Mouse (Mus musculus) G1E (cell line): ENCODE results near the gene Klk9. TPM values are rescaled to one million over a fixed set of nuclear protein-coding genes. Genes with fewer than 3 reads are reported as not detected.

Experiments
- ATAC-seq: 2 replicates; pipeline ENCODE4 v1.8.0; 2016; ENCODE audit warnings: mild to moderate bottlenecking; ENCODE audit not compliant: insufficient number of reproducible peaks, poor library complexity, low FRiP score, severe bottlenecking; ENCODE audit errors: extremely low read depth
- DNase-seq: peaks from one replicate; pipeline ENCODE4 v3.0.0; 2012; ENCODE audit warnings: low spot score
- H3K27me3 ChIP-seq: 2 replicates; pipeline ENCODE4 v1.6.1; 2012; ENCODE audit warnings: mild to moderate bottlenecking, low read length, inconsistent platforms; ENCODE audit not compliant: insufficient read depth
- H3K36me3 ChIP-seq: replicated peaks from 2 replicates; pipeline ENCODE3; 2012; ENCODE audit warnings: mild to moderate bottlenecking, inconsistent platforms
- H3K4me1 ChIP-seq: 2 replicates; pipeline ENCODE4 v1.6.1; 2012; ENCODE audit warnings: low read depth, low read length, inconsistent platforms, mixed read lengths; ENCODE audit not compliant: insufficient read depth
- H3K4me3 ChIP-seq: 2 replicates; pipeline ENCODE4 v1.5.1; 2012; ENCODE audit warnings: low read depth, mild to moderate bottlenecking, inconsistent platforms, low read length, moderate library complexity, mixed read lengths
- H3K9me3 ChIP-seq: replicated peaks from 2 replicates; pipeline ENCODE4 v1.6.1; 2012; ENCODE audit warnings: inconsistent platforms
- CTCF ChIP-seq: IDR thresholded peaks from 2 replicates; pipeline ENCODE4 v1.5.1; 2012; ENCODE audit warnings: low read depth, low read length, inconsistent platforms, mixed read lengths
- GATA1 ChIP-seq: IDR thresholded peaks from 2 replicates; pipeline ENCODE4 v1.6.1; 2012; ENCODE audit warnings: borderline replicate concordance, low read length, inconsistent platforms, mixed read lengths
- GATA2 ChIP-seq: IDR thresholded peaks from 2 replicates; pipeline ENCODE4 v1.6.1; 2012; ENCODE audit warnings: low read depth, low read length, inconsistent platforms, borderline replicate concordance
- POLR2AphosphoS5 ChIP-seq: IDR thresholded peaks from 2 replicates; pipeline ENCODE4 v1.6.1; 2012; ENCODE audit warnings: low read depth, low read length, inconsistent platforms; ENCODE audit not compliant: insufficient replicate concordance
- TAL1 ChIP-seq: conservative IDR thresholded peaks from 2 replicates; pipeline ENCODE4 v1.6.1; 2012; ENCODE audit warnings: low read depth, low read length, inconsistent platforms, mixed read lengths
- polyA plus RNA-seq: library from polyadenylated mRNA; stranded (reverse); fragments of >175 nt; gene quantifications from 2 replicates; pipeline ENCODE4 v1.2.3, GENCODE M21; 2012
- total RNA-seq, 2 experiments: library from RNA; stranded (forward) in 1 of 2; stranded (reverse) in 1 of 2; fragments of 200-1000 nt in 1 of 2; fragments of >200 nt in 1 of 2; fragmentation: Nextera tagmentation in 1 of 2; gene quantifications; 2 replicates each; pipeline ENCODE4 v1.2.3; 2014 to 2017

The Klk9 gene
- total and polyA plus RNA-seq, 3 experiments = not detected

DNA sequence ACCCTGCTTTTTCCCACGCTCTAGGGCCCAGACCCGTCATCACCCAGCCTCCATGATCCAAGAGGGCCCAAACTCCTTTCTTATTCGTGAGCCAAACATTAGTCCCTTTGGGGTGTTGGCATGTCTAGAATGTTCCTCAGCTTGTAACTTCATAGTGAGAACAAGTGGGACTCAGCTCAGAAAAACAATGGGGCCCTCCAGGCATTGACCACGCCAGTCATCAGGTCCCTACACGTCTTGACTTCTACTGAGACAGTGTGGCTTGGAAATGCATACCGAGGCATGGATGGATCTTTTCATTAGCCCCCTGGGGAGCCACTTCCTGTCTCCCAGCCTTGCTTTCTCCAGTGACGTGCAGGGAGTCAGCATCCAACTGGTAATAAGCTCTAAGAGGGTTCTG lies 8.2 kb downstream of the Klk9 start:
- DNase-seq (no peak), ATAC-seq (no peak)
- Histone ChIP-seq H3K4me1 (no peaks in the 10 kb centered on the region), H3K9me3 (no peaks in the 10 kb centered on the region), H3K4me3 (no peak overlapping the region), H3K27me3 (no peaks in the 10 kb centered on the region), H3K36me3 (no peaks in the 10 kb centered on the region)
- TF ChIP-seq GATA1 = no peak
- no peak for TF ChIP-seq CTCF
- no peak for TF ChIP-seq GATA2
- TF ChIP-seq TAL1 = no peak
- TF ChIP-seq POLR2AphosphoS5 = no peak

DNA sequence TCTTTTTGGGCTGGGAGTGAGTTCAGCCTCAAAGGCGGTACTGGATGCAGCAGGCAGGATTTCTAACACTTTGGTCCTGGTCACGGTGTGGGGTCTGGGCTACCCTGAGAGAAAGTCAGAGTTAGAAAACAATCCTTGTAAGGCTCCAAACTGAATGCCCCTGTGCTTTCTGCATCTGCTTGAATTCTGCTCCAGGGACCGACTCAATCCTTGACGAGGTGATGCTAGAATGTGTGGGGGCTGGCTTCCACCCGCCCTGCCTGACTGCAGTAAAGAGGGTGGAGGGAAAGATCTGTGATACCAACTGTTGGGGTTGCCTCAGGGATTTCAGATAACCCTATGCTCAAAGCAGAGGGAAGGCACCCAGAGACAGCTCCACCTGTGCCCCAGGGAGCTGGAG lies 19.3 kb downstream of the Klk9 start, which contains the start of gene Klk7:
TSS of gene Klk7 (plus strand) at position 301 of the 400 bp plus-strand sequence.
- 0 out of 2 replicates have a peak, but pooled peaks cover 3% of the 10 kb centered on the region for H3K9me3 ChIP-seq
- H3K27me3 ChIP-seq = no peaks in the 10 kb centered on the region
- H3K4me3 ChIP-seq = no peak within 1 kb of the TSS
- H3K4me1 ChIP-seq = no peaks in the 10 kb centered on the region
- no peak for TF ChIP-seq TAL1
- TF ChIP-seq CTCF = no peak
- no peak for TF ChIP-seq POLR2AphosphoS5
- no peak for TF ChIP-seq GATA2
- no peak for TF ChIP-seq GATA1
- ATAC-seq (no peak), DNase-seq (no peak)
- H3K36me3 ChIP-seq = no peaks in the 10 kb centered on the region

DNA sequence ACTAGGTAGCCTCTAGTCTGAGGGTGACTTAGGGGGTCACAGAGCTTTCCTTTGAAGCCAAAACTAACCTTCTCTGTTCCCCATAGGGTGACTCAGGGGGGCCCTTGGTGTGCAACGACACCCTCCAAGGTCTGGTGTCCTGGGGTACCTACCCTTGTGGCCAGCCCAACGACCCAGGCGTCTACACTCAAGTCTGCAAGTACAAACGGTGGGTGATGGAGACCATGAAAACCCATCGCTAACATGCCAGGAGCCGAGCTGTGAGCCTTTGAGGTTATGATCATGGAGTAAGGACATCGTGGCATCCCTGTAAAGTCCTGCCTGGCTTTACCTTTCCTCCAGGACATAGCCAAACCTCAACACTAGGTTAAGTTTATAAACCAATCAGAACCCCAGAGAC lies 23.5 kb downstream of the Klk9 start:
- no peak for ATAC-seq
- Histone ChIP-seq H3K4me3 (no peak overlapping the region), H3K4me1 (no peaks in the 10 kb centered on the region), H3K9me3 (0 out of 2 replicates have a peak, but pooled peaks cover 3% of the 10 kb centered on the region), H3K27me3 (no peaks in the 10 kb centered on the region), H3K36me3 (no peaks in the 10 kb centered on the region)
- no peak for TF ChIP-seq POLR2AphosphoS5
- no peak for TF ChIP-seq GATA2
- no peak for TF ChIP-seq TAL1
- no peak for TF ChIP-seq CTCF
- TF ChIP-seq GATA1 = no peak
- no peak for DNase-seq

DNA sequence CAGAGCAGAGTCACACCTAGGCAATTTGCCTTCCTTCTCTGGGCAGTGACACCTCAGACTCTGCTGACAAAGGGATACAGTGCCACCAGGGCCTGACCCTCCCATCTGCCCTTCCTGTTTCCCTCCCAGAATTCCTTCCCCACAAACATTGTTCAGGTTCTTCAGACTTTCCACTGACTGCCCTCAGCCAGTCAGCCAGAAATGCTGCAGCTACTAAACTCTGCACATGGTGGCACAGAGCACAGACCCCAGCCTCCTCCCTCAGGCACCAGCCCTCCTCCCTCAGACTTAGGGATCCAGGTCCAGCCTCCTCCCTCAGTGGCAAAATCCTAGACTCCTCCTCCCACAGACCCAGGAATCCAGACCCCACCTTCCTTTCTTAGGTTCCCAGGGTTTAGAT lies 25.1 kb downstream of the Klk9 start:
- ATAC-seq = no peak
- no peaks in the 10 kb centered on the region for H3K27me3 ChIP-seq
- H3K4me3 ChIP-seq = no peak overlapping the region
- H3K36me3 ChIP-seq = no peaks in the 10 kb centered on the region
- no peak for DNase-seq
- TF ChIP-seq POLR2AphosphoS5 = no peak
- H3K4me1 ChIP-seq = no peaks in the 10 kb centered on the region
- 0 out of 2 replicates have a peak, but pooled peaks cover 3% of the 10 kb centered on the region for H3K9me3 ChIP-seq

DNA sequence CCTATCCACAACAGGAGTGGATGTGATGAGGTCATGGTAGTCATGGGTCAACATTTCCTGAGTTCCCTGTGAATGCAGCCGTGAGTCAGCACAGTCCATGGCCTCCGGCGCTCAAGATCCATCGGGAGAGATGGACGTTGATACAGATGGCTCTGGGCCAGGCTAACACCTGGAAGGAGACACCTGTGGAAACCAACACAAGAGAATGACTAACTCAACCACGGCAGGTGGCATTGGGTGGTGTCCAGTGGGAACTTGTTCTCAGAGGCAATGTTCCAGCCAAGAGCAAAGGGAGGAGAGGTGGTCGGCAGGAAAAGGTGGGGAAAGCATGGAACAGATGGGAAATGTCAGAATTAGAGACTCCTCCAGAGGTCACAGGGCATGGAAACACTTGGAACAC lies 29.9 kb downstream of the Klk9 start:
- Histone ChIP-seq H3K27me3 (no peaks in the 10 kb centered on the region), H3K36me3 (no peaks in the 10 kb centered on the region), H3K4me1 (no peaks in the 10 kb centered on the region), H3K4me3 (no peak overlapping the region), H3K9me3 (no peaks in the 10 kb centered on the region)
- TF ChIP-seq GATA2 (no peak), GATA1 (no peak), TAL1 (no peak), POLR2AphosphoS5 (no peak)
- DNase-seq (no peak), ATAC-seq (no peak)

DNA sequence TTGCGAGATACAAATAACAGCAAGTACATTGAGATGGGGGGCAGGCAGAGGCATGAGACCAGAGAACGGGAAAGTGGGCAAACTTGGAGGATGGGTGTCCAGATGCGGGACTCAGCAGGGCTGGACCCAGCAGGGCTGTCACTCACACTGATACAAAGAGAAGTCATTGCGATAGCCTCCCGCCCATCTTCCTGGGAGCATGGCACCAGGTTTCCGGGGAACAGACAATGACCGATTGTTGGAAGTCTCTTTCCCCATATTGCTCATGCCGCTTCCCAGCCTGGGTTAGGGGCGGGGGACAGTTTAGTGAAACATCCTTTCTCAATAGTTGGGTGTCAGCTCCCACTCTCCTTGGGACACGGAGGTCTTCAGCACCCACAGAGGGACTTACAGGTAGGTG lies 32.5 kb downstream of the Klk9 start, which contains the start of gene Klk6:
TSS of gene Klk6 (plus strand) at position 301 of the 400 bp plus-strand sequence.
- no peak for ATAC-seq
- Histone ChIP-seq H3K4me3 (no peak within 1 kb of the TSS), H3K9me3 (no peaks in the 10 kb centered on the region), H3K4me1 (no peaks in the 10 kb centered on the region), H3K27me3 (no peaks in the 10 kb centered on the region), H3K36me3 (no peaks in the 10 kb centered on the region)
- no peak for DNase-seq
- no peak for TF ChIP-seq GATA2
- no peak for TF ChIP-seq TAL1
- no peak for TF ChIP-seq POLR2AphosphoS5
- TF ChIP-seq CTCF = no peak
- no peak for TF ChIP-seq GATA1

DNA sequence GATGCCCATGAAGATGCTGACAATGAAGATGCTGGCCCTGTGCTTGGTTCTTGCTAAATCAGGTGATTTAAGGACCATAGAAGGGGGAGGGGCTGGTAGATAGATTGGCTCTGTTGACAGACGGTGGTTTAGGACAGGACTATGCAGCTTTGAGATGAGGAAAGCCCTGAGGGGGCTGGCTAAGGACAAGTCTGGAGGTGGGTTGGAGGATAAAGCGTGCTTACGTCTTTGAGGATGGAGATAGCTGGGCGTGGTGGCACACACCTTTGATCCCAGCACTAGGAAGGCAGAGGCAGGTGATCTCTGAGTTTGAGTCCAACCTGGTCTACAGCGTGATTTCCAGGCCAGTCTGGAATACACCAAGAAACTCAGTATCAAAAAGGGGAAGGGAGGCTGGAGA lies 34.4 kb downstream of the Klk9 start:
- H3K27me3 ChIP-seq = no peaks in the 10 kb centered on the region
- H3K36me3 ChIP-seq = no peaks in the 10 kb centered on the region
- no peak overlapping the region for H3K4me3 ChIP-seq
- ATAC-seq (no peak), DNase-seq (no peak)
- no peaks in the 10 kb centered on the region for H3K9me3 ChIP-seq
- no peak for TF ChIP-seq GATA1
- TF ChIP-seq TAL1 = no peak
- no peak for TF ChIP-seq GATA2
- no peak for TF ChIP-seq CTCF
- TF ChIP-seq POLR2AphosphoS5 = no peak
- no peaks in the 10 kb centered on the region for H3K4me1 ChIP-seq
